Mouse (Mus musculus): Measurements from ENCODE around the gene Iqschfp.

DNA sequence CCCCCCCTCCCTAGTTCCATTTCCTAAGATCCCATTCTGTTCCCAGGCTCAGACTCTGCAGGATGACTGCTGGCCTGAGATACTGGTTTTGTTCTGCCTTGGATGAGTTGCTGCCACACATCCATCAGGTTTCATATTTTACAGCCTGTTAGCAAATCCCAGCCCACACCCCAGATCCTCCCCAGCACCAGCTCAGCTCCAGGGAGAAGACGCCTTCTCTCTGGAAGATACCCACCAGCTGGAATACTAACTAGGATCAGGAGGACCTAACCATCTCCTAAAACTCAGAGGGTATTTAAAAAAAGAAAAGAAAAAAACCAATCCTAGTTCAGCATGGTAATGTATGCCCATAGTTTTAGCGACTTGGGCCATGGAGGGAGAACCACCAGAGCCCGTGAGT lies 758.2 kb downstream of the Iqschfp start:
- no peak for TF ChIP-seq CTCF (IDR thresholded peaks at IDR 0.05; ENCODE audit: control insufficient read depth, insufficient read depth, low read length)
- no peak for TF ChIP-seq POLR2A (IDR thresholded peaks at IDR 0.05; ENCODE audit: borderline replicate concordance, control insufficient read depth, low read depth, low read length)
